Mouse (Mus musculus) limb, embryonic 10.5 days (tissue): ENCODE results near the gene Rcbtb2. TPM values are rescaled to one million over a fixed set of nuclear protein-coding genes. Genes with fewer than 3 reads are reported as not detected.
A peak's percentile ranks its signal among the peaks of the same experiment; 100 is the strongest.

Experiments
- DNase-seq: peaks from one replicate; pipeline ENCODE4 v3.0.0-alpha.2; 2017; ENCODE audit warnings: low spot score
- H3K27ac ChIP-seq: fragments of 300-500 bp; sonication (generic); 2 replicates; pipeline ENCODE4 v1.5.1; 2016; ENCODE audit warnings: mild to moderate bottlenecking
- H3K27me3 ChIP-seq: fragments of 300-500 bp; sonication (generic); 2 replicates; pipeline ENCODE4 v1.6.1; 2016; ENCODE audit warnings: low read depth, mild to moderate bottlenecking; ENCODE audit not compliant: poor library complexity, severe bottlenecking
- H3K36me3 ChIP-seq: fragments of 300-500 bp; sonication (generic); 2 replicates; pipeline ENCODE4 v1.6.1; 2016; ENCODE audit warnings: mild to moderate bottlenecking, moderate library complexity
- H3K4me1 ChIP-seq: fragments of 300-500 bp; sonication (generic); 2 replicates; pipeline ENCODE4 v1.6.1; 2016
- H3K4me3 ChIP-seq: fragments of 300-500 bp; sonication (generic); 2 replicates; pipeline ENCODE4 v1.5.1; 2016; ENCODE audit warnings: mild to moderate bottlenecking, moderate library complexity
- H3K9me3 ChIP-seq: fragments of 300-500 bp; sonication (generic); replicated peaks from 2 replicates; pipeline ENCODE4 v1.6.1; 2016; ENCODE audit warnings: mild to moderate bottlenecking
- WGBS: fragments of 180-500 bp; shearing (Covaris S2); methylation state at CpG from one replicate; pipeline ENCODE4 v1.1.7; 2016; 5-methylcytosine and 5-hydroxymethylcytosine counted together
- polyA plus RNA-seq: library from polyadenylated mRNA; unstranded; fragments of >200 nt; fragmentation: Nextera tagmentation; extraction: Ambion mirVana; gene quantifications from 2 replicates; pipeline ENCODE4 v1.2.1, GENCODE M21; 2016

The Rcbtb2 gene
- polyA plus RNA-seq, 1 experiment from 2014 or later: 202 TPM

GRCm38 (mm10) chr14:73118482-73119347 is 4.1 kb upstream of the Rcbtb2 start:
- Histone ChIP-seq H3K36me3 (no peaks in the 10 kb centered on the region), H3K4me1 (peaks cover 42% of the 10 kb centered on the region), H3K9me3 (no peaks in the 10 kb centered on the region), H3K27me3 (no peaks in the 10 kb centered on the region), H3K4me3 (no peak overlapping the region), H3K27ac (peak overlapping the region; percentile 68; the same call in 1 of the 2 replicates)
- DNase-seq: peak; percentile 28
- 72% methylated on average over 14 of the region's 14 CpGs for WGBS

- H3K27me3 ChIP-seq: no peaks in the 10 kb centered on the region
- 19% methylated on average over 6 of the region's 6 CpGs for WGBS
- peak overlapping the region; percentile 68; the same call in 1 of the 2 replicates for H3K27ac ChIP-seq
Measured at GRCm38 (mm10) chr14:73119459-73119858, 3.4 kb upstream of the Rcbtb2 start.

GRCm38 (mm10) chr14:73119966-73120365 is 2.9 kb upstream of the Rcbtb2 start:
- Histone ChIP-seq H3K4me3 (no peak overlapping the region), H3K36me3 (no peaks in the 10 kb centered on the region), H3K27me3 (no peaks in the 10 kb centered on the region), H3K9me3 (no peaks in the 10 kb centered on the region), H3K4me1 (peaks cover 42% of the 10 kb centered on the region), H3K27ac (peak overlapping the region; percentile 68)
- DNase-seq: peak; percentile 27
- 64% methylated on average over 2 of the region's 2 CpGs for WGBS

More at GRCm38 (mm10) chr14:73119459-73119858, 3.4 kb upstream of the Rcbtb2 start:
- H3K36me3 ChIP-seq: no peaks in the 10 kb centered on the region
- H3K4me3 ChIP-seq: no peak overlapping the region
- DNase-seq: peak; percentile 37
- no peaks in the 10 kb centered on the region for H3K9me3 ChIP-seq
- H3K4me1 ChIP-seq: peaks cover 42% of the 10 kb centered on the region

GRCm38 (mm10) chr14:73122211-73122922 is 470 bp upstream of the Rcbtb2 start:
- no peaks in the 10 kb centered on the region for H3K36me3 ChIP-seq
- no peaks in the 10 kb centered on the region for H3K9me3 ChIP-seq
- peak; percentile 18 for DNase-seq
- no peak overlapping the region for H3K4me3 ChIP-seq
- peaks cover 33% of the 10 kb centered on the region for H3K4me1 ChIP-seq
- WGBS: 74% methylated on average over 4 of the region's 4 CpGs
- H3K27ac ChIP-seq: no peak overlapping the region
- no peaks in the 10 kb centered on the region for H3K27me3 ChIP-seq

GRCm38 (mm10) chr14:73123381-73123780 is 544 bp downstream of the Rcbtb2 start:
- 97% methylated on average over 9 of the region's 9 CpGs for WGBS
- Histone ChIP-seq H3K27me3 (no peaks in the 10 kb centered on the region), H3K9me3 (no peaks in the 10 kb centered on the region), H3K27ac (no peak overlapping the region), H3K4me3 (no peak overlapping the region), H3K4me1 (peaks cover 23% of the 10 kb centered on the region), H3K36me3 (no peaks in the 10 kb centered on the region)
- peak; percentile 24 for DNase-seq

GRCm38 (mm10) chr14:73123786-73124185 is 949 bp downstream of the Rcbtb2 start:
- no peaks in the 10 kb centered on the region for H3K9me3 ChIP-seq
- H3K4me3 ChIP-seq: no peak overlapping the region
- H3K36me3 ChIP-seq: no peaks in the 10 kb centered on the region
- H3K27ac ChIP-seq: no peak overlapping the region
- peaks cover 19% of the 10 kb centered on the region for H3K4me1 ChIP-seq
- DNase-seq: peak; percentile 27
- 84% methylated on average over 9 of the region's 9 CpGs for WGBS
- no peaks in the 10 kb centered on the region for H3K27me3 ChIP-seq

GRCm38 (mm10) chr14:73130519-73130918 is 7.7 kb downstream of the Rcbtb2 start:
- Histone ChIP-seq H3K4me3 (no peak overlapping the region), H3K36me3 (no peaks in the 10 kb centered on the region), H3K9me3 (no peaks in the 10 kb centered on the region), H3K27me3 (no peaks in the 10 kb centered on the region), H3K27ac (no peak overlapping the region), H3K4me1 (peaks cover 3% of the 10 kb centered on the region; the same call in 1 of the 2 replicates)
- no peak for DNase-seq
- 71% methylated on average over 5 of the region's 5 CpGs for WGBS

- H3K9me3 ChIP-seq: no peaks in the 10 kb centered on the region
- no peak overlapping the region for H3K27ac ChIP-seq
- H3K4me3 ChIP-seq: no peak overlapping the region
- no peak for DNase-seq
- H3K27me3 ChIP-seq: no peaks in the 10 kb centered on the region
- H3K4me1 ChIP-seq: peaks cover 3% of the 10 kb centered on the region; the same call in 1 of the 2 replicates
- no peaks in the 10 kb centered on the region for H3K36me3 ChIP-seq
- WGBS: 87% methylated on average over 16 of the region's 16 CpGs
Measured at GRCm38 (mm10) chr14:73131856-73132410, 9.1 kb downstream of the Rcbtb2 start.

- no peak for DNase-seq
- H3K4me1 ChIP-seq: peaks cover 3% of the 10 kb centered on the region; the same call in 1 of the 2 replicates
- H3K36me3 ChIP-seq: no peaks in the 10 kb centered on the region
- H3K4me3 ChIP-seq: no peak overlapping the region
- no peak overlapping the region for H3K27ac ChIP-seq
- H3K27me3 ChIP-seq: no peaks in the 10 kb centered on the region
- WGBS: 76% methylated on average over 4 of the region's 4 CpGs
- H3K9me3 ChIP-seq: no peaks in the 10 kb centered on the region
Measured at GRCm38 (mm10) chr14:73132731-73133130, 9.9 kb downstream of the Rcbtb2 start.

GRCm38 (mm10) chr14:73137234-73137633 is 14.4 kb downstream of the Rcbtb2 start:
- Histone ChIP-seq H3K4me1 (peaks cover 6% of the 10 kb centered on the region), H3K27ac (no peak overlapping the region), H3K36me3 (no peaks in the 10 kb centered on the region), H3K4me3 (no peak overlapping the region), H3K9me3 (no peaks in the 10 kb centered on the region), H3K27me3 (no peaks in the 10 kb centered on the region)
- DNase-seq: no peak
- WGBS: 79% methylated on average over 5 of the region's 5 CpGs

- WGBS: 93% methylated on average over 7 of the region's 7 CpGs
Measured at GRCm38 (mm10) chr14:73138483-73138882, 15.6 kb downstream of the Rcbtb2 start.

GRCm38 (mm10) chr14:73139866-73140265 is 17.0 kb downstream of the Rcbtb2 start:
- H3K4me3 ChIP-seq: no peak overlapping the region
- H3K27me3 ChIP-seq: no peaks in the 10 kb centered on the region
- no peaks in the 10 kb centered on the region for H3K9me3 ChIP-seq
- H3K27ac ChIP-seq: no peak overlapping the region
- 73% methylated on average over 5 of the region's 5 CpGs for WGBS
- peaks cover 20% of the 10 kb centered on the region for H3K4me1 ChIP-seq
- peaks cover 2% of the 10 kb centered on the region; the same call in 1 of the 2 replicates for H3K36me3 ChIP-seq
- no peak for DNase-seq

More at GRCm38 (mm10) chr14:73138483-73138882, 15.6 kb downstream of the Rcbtb2 start:
- peaks cover 7% of the 10 kb centered on the region for H3K4me1 ChIP-seq
- no peaks in the 10 kb centered on the region for H3K27me3 ChIP-seq
- H3K36me3 ChIP-seq: no peaks in the 10 kb centered on the region
- no peak overlapping the region for H3K4me3 ChIP-seq
- H3K9me3 ChIP-seq: no peaks in the 10 kb centered on the region
- DNase-seq: no peak
- H3K27ac ChIP-seq: no peak overlapping the region
